Mouse (Mus musculus) forelimb bud, embryonic 11.5 days (tissue): ENCODE measurements around the gene Hc.
A peak's percentile ranks its signal among the peaks of the same experiment; 100 is the strongest.

Experiments used
- DNase-seq: peaks from one replicate; pipeline ENCODE4 v3.0.0-alpha.2; 2012; ENCODE audit warnings: low read depth, low spot score

The Hc gene

DNA sequence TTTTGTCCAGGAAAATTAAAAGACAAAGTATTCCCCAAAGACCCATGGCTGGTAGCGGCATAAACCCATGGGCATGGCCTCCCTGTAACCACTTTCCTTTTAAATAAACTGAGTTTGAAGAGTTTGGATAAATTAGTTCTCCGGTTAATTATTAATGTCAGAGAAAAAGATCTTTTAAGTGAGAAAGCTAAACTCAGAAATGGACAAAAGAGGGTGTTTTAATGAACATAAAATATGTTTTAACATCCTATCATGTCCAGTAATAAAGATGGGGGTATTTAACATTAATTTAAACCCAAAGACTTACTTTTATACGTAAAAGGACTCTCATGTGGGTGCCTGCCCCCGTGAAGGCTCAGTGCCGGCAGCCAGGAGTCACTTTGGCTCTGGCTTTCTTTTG, at the start of gene Hc:
Gene Hc, minus strand, starts transcription at position 101 of the 400 bp plus-strand sequence.
- DNase-seq = no peak

DNA sequence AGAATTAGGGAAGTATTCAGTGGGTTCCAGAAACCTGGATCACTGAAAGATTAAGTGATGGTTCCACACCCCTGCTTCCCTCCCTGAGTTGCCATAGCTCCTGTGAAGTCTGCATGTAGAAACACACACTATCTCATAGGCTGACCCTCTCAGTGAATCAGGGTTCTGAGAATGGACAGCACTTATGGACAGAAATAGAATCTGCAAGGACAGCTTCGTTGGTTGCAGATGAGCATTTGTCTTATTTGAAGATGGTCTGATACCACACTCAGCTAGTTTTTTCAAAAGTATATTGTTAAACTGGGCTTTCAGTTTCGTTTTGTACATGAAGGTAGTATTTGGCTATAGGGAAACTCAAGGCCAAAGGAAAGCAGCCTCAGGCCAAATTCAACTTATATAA, 49.3 kb upstream of the Hc start:
- no peak for DNase-seq

DNA sequence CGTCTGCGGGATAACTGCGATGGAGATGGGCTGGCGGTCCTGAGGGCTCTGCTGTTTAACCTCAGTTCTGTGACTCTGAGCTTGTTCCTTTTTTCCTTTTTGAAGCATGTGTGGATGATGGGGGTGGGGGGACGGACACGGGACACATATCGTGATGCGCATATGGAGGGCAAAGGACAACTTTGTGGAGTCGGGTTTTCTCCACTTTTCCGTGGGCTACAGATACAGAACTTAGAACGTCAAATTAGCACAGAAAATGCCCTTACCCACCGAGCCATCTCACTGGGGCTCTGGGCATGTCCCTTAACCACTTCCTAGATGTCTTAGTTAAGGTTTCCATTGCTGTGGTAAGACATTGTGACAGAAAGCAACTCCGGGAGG, 48.7 kb upstream of the Hc start:
- no peak for DNase-seq

GRCm38 (mm10) chr2:35109141-35109923, 48.1 kb upstream of the Hc start, which contains the start of gene Cntrl:
Gene Cntrl (plus strand): TSS chr2:35109492.
- peak; percentile 87 for DNase-seq

- peak; percentile 55 for DNase-seq
These were observed 47.5 kb upstream of the Hc start for GRCm38 (mm10) chr2:35108712-35109111.

DNA sequence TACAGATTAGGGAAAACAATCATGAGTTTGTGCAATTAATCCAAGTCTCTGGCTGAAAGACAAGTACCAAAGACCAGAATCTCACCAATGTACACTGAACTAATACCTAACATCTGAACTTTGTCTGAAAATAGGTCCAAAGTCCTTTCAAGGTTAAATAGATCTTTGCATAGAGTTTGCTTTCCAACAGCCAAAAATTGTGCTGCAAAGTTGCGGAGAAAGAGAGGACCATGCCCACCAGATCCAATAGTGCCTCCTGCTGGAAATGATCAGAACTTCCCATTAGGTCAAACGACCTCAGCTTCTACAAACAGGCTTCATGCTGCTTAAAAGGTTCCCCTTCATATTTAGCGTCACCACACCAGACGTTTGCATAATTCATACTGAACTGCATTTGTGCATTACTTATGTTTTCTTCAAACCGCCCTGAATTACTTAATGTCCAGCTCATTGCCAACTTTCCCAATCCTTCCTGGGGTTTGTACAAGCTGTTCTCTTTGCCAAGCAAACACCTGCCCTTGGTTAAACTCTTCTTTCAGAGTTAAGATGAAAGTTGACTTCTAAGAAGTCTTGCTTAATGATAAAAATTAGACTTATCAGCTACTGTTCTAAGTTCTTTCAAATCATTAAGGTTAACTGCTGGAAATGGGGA, 46.9 kb upstream of the Hc start:
- DNase-seq = peak; percentile 53

- DNase-seq = no peak
These were observed 43.6 kb upstream of the Hc start for GRCm38 (mm10) chr2:35104843-35105242.

DNA sequence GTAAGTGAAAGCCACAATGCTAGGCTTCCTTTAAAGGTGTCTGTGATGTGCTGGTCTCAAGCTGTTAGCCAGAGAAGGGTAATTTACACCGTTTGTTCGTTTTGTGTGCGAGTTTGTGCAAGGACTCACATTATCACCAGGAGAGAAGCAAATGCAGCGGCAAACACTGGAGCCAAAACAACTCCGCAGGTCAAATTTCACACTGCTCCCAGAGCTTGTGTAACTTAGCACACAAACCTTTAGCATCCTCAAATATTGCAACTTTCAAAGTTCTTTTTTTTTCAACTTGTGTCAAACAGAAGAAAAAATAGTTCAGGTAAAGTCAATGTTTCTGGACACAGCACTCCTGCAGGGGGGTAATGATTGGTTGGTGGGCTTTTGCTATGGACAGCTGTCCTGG, 42.3 kb upstream of the Hc start:
- DNase-seq = no peak

DNA sequence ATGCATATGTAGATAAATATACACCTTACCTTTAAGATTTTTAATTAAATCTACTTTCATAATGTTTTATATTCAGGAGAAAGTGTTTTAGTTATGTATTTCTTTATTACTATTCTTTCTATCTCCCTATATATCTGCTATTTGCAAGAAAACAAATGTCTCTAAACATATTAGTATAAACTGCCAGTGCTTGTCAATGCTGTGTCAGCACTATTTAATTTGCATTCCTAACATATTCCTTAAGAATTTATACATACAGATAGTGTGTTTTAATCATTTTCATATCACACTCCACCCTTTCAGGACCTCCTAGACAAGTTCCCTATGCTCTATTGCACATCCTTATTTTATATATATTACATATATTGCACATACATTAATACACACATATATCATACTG, 41.5 kb upstream of the Hc start:
- DNase-seq = no peak

DNA sequence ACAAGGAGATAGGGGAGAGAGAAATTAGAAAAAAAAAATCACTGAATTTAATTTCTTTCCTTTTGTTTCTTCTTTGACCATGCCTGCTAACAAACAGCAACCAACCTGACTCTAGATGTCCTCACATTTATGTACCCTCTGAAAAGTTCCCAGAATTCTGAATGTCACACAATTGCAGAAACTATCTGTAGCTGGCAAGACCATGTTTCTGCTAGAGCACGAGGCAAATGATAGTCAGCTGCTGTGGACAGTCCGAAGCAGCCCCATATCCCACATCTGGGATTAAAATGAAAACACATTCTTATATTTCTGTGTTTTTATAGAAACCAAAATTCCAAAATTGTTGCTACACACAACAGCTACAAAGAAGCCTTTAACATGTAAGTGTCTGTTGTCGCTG, 40.2 kb upstream of the Hc start, which contains the start of gene AI182371:
Gene AI182371, minus strand, starts transcription at position 101 of the 400 bp plus-strand sequence.
- DNase-seq = no peak

GRCm38 (mm10) chr2:35100529-35100928, 39.3 kb upstream of the Hc start:
- no peak for DNase-seq

DNA sequence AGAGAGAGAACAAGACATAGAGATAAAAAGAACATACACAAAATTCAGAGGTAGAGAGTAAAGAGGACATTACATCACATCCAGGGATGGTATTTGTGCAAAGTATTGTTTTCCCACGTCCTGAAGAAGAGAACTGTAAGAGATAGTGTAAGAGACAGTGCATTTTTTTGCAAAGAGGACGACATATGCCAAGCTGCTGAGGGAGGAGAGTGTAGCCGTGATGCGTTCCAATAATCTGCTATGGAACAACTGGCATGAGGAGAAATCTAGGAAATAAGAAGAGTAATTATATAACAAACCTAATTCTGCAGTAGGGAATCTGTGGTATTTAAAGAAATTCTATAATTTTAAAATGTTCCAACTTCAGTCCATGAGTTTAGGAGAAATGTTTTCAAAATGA, 26.2 kb upstream of the Hc start:
- DNase-seq = no peak

GRCm38 (mm10) chr2:35079166-35079565, 17.9 kb upstream of the Hc start:
- no peak for DNase-seq

DNA sequence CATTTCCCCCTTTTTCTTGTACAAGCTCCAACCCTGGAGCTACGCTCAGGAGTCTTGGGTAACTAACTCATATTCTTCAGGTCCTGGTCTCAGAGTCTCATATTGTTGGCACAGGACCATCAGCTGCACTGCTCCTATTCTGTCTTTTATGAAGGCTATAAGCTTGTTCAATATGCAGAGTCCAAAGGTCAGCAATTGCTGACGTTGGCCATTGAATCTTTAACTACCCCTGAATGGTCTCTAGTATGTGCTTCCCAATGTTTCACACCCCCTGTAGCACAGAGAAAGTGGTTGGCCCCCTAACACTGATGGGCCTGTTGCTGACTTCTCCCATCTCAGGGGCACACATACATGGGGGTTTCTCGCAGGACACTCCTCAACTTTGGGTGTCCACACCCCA, 13.1 kb upstream of the Hc start:
- no peak for DNase-seq

- DNase-seq = no peak
These were observed 11.3 kb upstream of the Hc start for GRCm38 (mm10) chr2:35072547-35072946.

- DNase-seq = no peak
These were observed 9.0 kb upstream of the Hc start for GRCm38 (mm10) chr2:35070275-35070674.

DNA sequence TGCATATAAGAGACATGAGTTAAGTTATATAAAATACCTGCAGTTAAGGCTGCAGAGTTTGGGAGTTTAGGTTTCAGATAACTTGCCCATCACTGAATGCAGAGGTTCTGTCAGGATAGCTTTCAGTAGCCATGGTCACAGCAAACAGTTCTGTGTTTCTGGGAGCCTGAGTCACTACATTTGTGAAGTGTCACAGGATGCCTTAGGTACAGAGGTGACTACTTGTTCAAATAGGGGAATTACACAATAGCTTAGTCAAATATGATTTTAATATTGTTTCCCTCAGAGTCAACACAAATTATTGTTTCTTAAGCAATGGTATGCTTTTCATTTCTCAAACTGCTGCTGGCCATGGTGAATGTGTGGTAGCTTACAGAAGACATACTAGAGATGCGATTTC, 7.9 kb upstream of the Hc start:
- DNase-seq = no peak

- DNase-seq = no peak
These were observed 5.9 kb upstream of the Hc start for GRCm38 (mm10) chr2:35067117-35067516.

DNA sequence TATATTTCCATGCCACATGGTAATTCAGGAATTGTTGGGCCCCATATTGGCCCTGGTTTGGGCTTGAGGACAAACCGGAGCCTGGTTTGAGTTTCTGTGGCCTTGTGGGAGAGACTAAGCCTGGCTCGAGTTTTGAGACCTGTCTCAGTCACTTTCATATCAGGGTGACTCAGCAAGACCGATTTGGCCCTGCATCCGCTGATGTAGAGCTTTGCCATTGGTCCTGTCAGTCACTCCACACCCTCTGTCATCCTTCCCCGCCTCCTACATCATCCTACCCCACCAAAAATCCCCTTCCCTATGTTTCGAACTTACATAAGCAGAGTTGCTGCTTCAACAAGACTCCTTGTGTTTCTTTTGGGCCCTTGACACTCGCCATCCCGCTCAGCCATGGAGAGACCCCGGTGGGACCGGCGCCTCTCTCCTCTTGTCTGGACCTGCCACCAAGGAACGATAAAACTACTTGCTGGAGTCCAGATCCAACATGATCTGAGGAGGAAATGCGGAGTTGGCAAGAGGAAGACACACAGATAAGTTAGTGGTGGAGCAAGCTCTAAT, 5.4 kb upstream of the Hc start:
- DNase-seq = no peak

- DNase-seq = no peak
These were observed 2.2 kb upstream of the Hc start for GRCm38 (mm10) chr2:35063333-35064030.

- no peak for DNase-seq
These were observed 341 bp downstream of the Hc start for GRCm38 (mm10) chr2:35060897-35061296.

DNA sequence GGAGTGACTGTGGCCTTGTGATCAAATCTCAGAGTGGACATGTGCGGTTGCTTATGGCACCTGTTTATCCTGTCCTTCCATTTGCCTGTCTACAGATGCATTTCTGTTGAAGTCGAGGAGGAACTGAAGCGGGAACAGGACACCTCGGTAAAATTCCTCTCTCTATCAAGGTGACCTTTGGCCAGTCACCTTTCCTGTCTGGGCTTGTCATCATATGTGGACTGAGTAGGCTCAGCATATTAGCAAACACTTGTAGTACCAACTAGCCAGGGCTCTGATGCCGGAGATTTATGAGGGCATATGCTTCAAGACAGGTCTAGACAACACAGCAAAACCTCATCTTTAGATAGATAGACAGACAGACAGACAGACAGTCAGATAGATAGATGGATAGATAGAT, 982 bp downstream of the Hc start:
- no peak for DNase-seq
